Mouse (Mus musculus) urinary bladder, postnatal 36 days (tissue): ENCODE data around the gene Mycl.

ENCODE experiments used
- DNase-seq, 2 experiments: peaks; one replicate each; pipeline ENCODE4 v3.0.0; 2022; ENCODE audit warnings: low spot score in 2 of 2, mixed read lengths in 1 of 2

Gene Mycl

GRCm38 (mm10) chr4:123014501-123015282, 19.2 kb downstream of the Mycl start:
- no peak for DNase-seq

- DNase-seq, result peak; percentile 90 to 92
These were observed 21.1 kb downstream of the Mycl start, which contains the start of gene Trit1 for GRCm38 (mm10) chr4:123016451-123016957. TSS of gene Trit1 (plus strand) at chr4:123016597.

GRCm38 (mm10) chr4:123021591-123021990, 26.1 kb downstream of the Mycl start:
- no peak for DNase-seq

- DNase-seq, result no peak
These were observed 27.4 kb downstream of the Mycl start for GRCm38 (mm10) chr4:123022896-123023295.

- DNase-seq, result no peak
These were observed 30.0 kb downstream of the Mycl start for GRCm38 (mm10) chr4:123025418-123025817.

DNA sequence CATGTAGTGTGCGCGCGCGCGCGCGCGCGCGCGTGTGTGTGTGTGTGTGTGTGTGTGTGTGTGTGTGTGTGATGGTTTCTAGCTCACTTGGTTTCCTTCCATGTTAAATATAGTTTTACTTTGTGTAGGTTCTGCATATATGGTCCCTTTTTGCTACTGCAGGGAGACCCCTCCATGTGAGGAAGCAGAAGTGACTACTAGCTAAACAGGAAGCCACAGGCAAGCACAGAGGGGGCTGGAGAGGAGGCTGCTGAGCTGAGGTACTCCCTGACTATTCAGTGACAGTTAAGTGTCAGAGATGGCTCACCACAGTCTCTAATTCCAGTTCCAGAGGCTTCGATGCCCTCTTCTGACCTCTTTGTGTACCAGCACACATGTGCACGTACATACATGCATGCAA, 30.7 kb downstream of the Mycl start:
- DNase-seq, result no peak

GRCm38 (mm10) chr4:123026597-123026996, 31.1 kb downstream of the Mycl start:
- DNase-seq, result no peak

DNA sequence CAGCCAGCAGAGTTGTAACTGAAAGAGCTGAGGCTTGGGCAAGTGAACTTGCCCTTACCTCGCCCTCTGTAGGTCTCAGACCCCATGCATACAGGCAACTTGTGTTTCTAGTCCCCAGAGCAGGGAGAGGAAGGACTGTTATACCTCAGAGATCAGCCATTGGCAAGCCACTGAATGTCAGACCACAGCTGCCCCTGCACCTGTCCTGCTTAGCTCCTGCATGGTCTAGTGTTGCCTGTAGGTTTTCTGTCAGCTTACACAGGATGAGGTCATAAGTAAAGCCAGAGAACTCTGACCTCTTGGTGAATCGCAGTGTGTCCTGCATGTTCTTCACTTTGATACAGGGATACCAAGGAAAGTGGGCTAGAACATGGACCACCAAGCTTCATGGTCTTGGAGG, 39.4 kb downstream of the Mycl start:
- DNase-seq, result no peak

- DNase-seq, result no peak
These were observed 40.2 kb downstream of the Mycl start for GRCm38 (mm10) chr4:123035636-123036035.

- DNase-seq, result no peak
These were observed 41.3 kb downstream of the Mycl start for GRCm38 (mm10) chr4:123036710-123037109.

GRCm38 (mm10) chr4:123041131-123041530, 45.7 kb downstream of the Mycl start:
- DNase-seq, result no peak

DNA sequence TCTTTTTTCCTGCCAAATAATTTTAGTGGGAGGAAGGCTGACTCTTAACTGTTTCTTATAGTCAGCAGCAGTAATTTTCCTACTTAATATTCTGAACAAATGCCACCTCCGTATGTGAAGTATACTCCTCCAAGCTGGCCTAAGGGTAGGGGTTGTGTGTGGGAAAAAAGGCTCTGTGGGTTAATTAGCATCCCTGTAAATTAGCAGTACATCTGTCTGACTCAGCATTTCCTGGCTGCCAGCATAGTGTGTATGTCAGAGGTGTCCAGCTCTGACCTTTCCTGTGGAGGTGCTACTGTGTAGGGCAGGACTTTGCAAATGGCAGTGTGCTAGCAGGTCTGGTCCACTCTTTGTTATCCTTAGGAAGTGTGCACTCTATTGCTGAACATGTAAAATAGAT, 48.4 kb downstream of the Mycl start:
- no peak for DNase-seq

DNA sequence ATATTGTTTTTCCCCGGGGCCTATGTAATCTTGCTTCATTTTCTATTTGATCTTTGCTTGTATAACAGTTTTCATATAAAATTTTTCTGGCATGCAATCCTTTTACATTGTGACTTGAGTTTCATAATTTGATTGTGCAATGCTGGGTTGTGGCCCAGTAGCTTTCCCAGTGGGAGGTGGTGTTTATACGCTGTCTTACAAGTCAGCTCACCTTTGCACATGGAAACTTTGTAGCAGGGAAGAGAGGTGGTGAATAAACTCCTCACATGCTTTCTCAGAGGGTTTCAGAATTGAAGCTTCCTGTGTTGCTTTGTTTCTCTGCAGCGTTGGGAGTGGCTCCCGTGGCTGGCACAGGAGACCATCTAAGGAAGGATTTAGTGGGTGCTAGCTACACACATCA, 49.4 kb downstream of the Mycl start:
- DNase-seq, result peak; percentile 43 to 61

DNA sequence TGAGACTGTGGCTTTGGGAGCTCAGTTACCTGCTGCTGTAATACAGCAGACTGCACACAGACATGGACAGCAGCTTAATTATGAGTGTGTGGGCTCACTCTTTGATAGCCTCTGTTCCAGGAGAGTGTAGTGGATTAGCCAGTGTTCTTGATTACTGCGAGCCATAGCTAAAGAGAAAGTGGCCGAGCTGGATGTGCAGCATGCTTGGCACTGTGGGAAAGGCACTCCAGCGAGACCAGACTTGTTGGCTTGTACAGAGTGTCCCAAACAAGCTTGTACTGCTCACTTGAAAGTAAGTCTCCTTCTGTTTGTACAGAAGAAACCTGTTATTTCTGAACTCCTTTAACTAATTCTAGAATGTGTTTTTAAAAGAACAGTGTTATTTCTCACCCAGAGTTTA, 50.8 kb downstream of the Mycl start:
- DNase-seq, result peak; percentile 72 to 84

DNA sequence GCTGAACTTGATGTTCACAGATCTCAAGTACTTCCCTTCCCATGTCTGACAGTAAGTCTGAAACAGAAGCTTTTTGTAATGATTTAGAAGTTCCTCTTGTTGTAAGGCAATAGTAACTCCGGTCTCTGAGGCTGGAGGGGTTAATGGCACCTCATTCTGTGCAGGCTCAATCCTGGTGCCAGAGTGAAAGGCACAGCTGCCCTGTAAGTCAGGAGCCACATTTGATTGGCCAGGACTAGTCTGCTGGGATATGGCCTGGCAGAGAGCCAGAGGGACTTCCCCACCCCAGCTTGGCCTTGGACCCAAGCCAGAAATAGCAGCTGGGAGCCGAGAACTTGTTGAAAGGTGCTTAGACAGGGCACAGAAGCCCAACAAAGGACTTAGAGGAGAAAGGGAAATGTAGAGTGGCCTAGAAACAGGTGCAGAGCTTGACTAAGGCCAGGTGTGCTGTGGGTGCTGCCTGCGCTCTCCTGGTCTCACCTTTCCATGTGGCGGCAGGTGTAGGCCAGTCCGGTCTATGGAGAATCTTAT, 55.3 kb downstream of the Mycl start:
- DNase-seq, result peak; percentile 77 to 89
